Mouse (Mus musculus) heart, adult 9 months (tissue): Measurements from ENCODE around the gene Pate2.

Experiments
- DNase-seq, 2 experiments: peaks; one replicate each; pipeline ENCODE4 v3.0.0; 2022; ENCODE audit warnings: low spot score in 2 of 2

The Pate2 gene

DNA sequence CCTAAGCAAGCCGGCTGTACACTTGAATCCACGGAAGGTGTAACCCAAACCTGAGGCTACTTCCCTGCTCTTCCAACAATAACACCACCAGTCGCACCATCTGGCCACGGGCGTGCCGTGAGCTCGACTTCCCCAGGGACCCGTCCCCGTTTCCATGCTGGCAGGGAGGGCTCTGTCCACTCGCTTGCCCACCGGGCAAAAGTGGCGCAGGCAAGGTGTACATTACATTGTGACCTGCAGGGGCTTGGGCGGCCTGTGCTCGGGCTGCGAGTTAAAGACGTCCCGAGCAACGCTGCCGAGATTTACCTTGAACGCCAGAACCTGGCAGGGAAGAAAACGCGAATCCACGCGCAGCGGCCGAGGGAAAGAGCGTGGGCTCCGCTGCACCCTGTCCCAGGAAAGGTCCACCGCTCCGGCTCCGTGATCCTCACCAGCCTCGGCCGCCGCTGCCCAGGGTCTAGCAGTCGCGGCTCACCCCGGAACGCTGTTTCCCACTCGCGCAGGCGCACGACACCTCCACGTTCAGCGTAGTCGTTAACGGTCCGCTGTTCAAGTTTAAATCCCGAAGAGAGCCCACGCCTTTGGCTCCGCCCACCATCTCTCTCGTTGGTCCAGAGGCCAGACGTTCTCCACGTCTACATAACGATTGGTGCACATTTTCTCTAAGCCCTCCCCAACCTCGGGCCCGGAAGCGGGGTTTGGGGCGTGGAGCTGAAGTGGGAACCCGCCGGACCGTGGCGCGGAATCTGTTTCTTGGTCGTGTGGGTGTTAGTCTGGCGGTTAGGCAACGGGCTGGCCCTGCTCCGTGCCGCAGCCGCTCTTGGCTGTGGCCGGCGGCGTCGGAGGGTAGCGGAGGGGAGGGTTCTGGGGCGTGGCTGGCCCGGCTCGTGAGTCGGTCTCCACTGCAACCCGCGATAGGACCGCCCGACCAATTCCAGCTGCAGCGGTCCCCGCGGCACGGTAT, at the start of gene Pate2, which contains the start of gene Hyls1:
Gene Pate2, plus strand, starts transcription at position 714 of the 964 bp plus-strand sequence.
Gene Hyls1, minus strand, starts transcription at position 828 of the 964 bp plus-strand sequence.
- peak; percentile 95 to 96 for DNase-seq

DNA sequence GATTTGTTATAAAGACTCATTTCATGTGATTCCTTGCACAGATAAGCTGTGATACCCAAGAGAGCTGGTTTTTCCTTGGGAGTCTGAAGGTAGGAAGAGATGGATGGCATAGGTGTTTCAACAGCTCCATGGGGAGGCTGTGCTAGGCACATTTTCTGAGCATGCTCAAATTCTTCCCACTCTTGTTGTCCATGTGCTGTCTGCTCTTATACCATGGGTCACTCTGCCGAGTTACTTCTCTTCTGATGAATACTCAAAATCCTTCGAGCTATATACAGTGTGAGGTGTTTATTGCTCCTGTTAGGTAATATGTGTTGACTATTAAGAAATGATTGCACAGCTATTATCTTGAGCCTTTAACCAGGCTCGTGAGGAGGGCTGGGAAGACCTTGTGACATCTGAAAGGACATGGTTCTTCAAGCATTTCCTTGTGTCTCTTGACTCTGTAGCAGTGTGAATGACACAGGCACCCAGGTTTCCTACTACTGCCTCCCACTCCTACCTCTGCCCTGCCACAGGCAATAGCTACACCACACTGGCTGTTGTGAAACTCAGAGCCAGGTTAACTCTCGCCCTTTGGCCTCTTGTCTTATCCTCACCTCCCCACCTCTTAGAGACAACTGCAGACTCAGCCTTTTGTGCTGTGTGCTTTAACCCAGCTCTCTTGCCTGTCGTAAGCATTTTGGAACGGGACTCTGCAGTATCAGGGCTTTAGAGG, 49.3 kb upstream of the Pate2 start:
- no peak for DNase-seq

DNA sequence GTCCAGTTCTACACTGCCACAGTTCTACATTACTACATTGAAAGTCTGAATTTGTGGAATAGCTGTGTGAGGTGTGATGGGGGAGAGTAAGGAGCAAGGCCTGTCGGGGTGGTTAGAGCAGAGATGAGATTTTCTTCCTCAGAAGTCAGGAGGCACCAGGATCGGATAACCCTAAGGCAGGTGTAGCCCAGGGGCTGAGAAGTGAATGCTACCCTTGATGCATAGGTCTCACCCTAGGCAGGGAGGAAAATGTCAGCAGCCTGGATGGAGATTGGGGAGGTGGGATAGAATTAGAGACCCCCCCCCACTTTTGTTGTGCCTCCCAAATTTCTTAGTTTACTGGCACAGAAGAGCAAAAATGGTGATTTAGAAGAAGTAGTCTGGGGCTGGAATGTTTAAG, 47.8 kb upstream of the Pate2 start:
- no peak for DNase-seq

DNA sequence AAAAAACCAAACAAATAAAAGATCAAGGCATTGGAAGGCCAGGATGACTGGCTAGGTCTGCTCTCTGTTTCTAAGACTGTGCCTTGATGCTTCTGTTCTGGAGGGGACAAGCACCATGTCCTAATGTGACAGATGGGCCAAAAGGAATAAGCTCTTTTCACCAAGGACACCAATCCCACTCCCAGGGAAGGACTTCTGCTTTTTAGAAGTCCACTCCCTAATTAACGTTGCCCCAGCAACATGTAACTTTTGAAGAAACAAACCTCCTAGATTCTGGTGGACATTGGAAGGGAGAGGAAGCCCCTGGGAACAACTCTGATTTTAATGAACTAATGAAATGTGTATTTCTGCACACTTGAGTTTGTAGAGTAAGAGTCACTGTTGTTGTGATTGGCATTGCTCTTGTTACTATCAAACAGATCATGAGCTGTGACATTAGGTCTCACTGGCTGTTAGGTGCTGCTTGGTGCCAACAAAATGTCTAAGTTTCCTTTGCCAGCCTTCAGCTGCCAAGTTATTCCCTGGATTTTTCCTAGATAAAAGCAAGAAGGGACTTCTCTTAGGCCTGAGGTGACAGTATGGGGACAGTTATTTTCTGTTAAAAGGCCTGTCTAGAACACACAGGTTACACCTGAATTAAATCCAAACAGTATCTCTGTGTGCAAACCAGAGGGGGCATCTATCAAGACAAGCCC, 47.1 kb upstream of the Pate2 start:
- no peak for DNase-seq

DNA sequence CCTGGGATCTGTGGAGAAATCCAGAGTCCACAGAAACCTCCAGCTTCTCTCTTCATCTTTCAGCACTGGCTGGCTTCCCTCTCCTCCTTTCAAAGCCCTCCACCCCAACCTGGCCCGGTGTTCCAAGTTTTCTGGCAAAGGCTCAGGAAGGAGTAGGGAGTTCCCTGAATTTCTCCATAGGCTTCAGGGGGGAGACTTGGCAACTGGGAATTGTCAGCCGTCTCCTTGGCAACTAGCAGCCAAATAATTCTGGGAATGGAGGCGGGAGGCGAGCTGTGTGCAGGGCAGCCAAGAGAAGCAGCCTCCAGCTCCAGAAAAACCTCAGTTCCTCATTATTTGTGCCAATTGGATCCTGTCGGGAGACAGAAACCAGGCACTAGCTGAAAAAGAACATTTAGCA, 46.5 kb upstream of the Pate2 start:
- DNase-seq = peak; percentile 71 to 78

- DNase-seq = peak; percentile 51 to 74
Measured at GRCm38 (mm10) chr9:35523941-35524411, 46.1 kb upstream of the Pate2 start.

DNA sequence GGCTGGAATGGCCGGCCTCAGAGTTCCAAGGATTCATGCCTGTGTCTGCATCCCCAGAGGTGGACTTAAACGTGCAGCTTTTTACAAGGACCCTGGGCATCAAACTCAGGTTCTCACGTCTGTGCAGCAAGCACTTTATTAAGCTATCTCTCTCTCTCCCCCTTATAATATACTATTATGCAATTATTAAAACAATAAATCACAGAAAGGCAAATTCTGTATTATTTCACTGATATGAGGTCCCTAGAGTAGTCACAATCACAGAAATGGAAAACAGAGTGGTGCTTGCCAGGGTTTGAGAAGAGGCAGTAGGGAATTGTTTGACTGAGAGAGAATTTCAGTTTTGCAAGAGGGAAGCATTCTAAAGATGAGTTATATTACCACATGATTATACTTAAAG, 40.9 kb upstream of the Pate2 start:
- DNase-seq = no peak

- no peak for DNase-seq
Measured at GRCm38 (mm10) chr9:35529796-35530195, 40.3 kb upstream of the Pate2 start.

- DNase-seq = no peak
Measured at GRCm38 (mm10) chr9:35533266-35533665, 36.8 kb upstream of the Pate2 start.

DNA sequence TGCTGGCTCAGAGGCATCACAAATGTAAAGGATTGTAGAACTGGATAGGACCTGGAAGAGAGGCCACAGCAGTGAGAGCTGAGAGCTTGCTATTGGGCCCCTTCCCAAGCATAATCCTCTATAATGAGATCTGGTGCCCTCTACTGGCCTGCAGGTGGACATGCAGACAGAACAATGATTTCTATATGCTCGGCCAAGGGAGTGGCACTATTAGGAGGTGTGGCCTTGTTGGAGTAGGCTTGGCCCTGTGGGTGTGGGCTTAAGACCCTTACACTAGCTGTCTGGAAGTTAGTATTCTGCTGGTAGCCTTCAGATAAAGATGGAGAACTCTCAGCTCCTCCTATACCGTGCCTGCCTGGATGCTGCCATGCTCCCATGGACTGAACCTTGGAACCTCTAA, 35.0 kb upstream of the Pate2 start:
- DNase-seq = peak in 1 of 2 experiments; percentile 51

DNA sequence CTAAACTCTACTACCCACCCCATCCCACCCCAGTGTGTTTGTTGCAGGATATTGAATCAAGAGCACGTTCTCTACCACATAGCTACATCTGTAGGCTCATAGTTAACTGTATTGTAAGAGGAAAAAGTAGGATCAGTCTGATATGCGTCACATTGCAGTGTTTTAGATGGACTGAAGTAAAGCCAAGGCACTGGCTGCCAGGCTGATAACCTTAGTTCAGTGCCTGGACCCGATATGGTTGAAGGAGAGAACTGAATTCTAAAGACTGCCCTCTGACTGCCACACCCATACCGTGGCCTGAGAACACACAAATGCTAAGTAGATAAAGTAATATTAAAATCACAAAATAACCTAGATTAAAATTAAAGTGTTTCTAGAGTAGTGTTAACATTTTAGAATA, 34.2 kb upstream of the Pate2 start:
- DNase-seq = no peak

DNA sequence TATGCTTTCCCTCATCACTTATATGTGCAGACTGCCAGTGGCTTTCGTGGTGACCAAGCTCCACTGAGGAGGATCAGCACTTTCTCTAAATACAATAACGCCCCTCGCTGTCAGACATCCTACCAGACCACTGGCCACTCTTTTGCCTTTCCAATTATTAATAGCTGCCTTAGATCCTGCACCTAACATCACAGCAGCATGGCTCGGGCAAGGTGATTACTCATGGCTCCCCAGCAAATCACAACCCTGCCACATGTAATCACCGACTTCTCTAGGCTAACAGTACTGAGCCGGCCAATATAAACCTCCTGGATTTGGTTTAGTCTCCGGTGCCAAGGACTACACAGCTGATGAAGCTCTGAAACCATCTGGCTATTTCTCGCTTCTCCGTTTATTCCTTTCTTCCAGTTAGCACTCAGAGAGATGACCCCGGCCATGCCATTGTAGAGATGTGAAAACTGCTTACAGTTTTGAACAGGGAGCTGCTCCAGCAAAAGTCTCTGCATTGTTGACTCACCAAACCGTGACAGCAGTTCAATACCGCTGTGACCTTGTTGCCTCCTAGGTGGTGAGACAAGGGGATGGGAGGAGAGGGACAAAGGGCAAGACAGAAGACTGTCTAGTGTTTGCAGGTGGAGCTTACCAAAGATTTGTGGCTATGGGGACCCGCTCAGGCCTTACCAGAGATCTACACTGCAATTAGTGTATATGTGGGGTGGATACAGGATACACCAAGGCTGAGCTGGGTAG, 30.9 kb upstream of the Pate2 start:
- DNase-seq = no peak

- DNase-seq = no peak
Measured at GRCm38 (mm10) chr9:35541024-35541423, 29.1 kb upstream of the Pate2 start.

- DNase-seq = peak in 1 of 2 experiments; percentile 54
Measured at GRCm38 (mm10) chr9:35541488-35541887, 28.6 kb upstream of the Pate2 start.

DNA sequence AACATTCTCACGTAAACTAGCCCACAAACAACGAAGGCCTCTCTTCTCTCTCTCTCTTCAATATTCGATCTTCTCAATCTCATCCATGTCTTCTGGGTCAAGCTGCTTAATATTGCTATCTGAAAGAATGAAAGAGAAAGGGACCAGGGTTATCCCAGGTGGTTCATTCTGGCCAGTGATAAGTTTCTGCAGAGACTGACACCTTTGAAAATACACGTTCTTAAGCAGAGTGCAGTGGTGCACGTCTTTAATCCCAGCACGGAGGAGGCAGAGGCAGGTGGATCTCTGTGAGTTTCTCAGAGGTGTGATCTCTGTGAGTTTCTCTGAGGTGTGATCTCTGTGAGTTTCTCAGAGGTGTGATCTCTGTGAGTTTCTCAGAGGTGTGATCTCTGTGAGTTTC, 28.1 kb upstream of the Pate2 start:
- no peak for DNase-seq

DNA sequence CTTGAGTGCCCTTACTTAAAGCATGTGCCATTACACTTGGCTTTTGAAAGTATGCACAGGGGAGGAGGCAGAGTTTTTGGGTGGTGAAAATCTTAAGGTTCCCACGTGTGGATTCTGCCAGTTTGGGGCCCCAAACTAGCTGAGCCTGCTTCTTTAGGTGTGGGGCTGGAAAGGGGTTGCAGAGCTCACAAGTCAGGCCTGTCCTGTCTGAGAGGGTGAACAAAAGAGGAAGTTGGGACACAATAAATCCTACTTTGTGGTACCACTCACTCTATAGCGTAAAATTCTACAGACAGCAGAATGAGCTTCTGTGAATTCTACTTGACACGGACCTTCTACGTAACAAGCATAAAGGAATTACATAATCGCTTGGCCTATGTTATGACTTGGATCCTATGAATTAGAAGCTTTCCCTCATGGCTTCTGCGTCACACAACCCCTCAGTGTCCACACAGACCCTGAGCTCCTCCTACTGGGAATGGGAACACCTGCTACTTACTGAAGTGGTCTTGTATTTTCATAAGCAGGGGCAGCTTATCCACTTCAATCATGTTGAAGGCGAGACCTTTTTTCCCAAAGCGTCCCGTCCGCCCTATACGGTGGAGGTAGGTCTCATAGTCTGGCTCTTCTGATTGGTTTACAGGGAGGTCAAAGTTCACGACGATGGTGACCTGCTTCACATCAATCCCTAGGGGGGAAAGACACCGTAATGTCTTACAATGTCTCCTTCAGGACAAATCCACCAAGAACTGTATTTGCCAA, 26.8 kb upstream of the Pate2 start:
- DNase-seq = no peak

DNA sequence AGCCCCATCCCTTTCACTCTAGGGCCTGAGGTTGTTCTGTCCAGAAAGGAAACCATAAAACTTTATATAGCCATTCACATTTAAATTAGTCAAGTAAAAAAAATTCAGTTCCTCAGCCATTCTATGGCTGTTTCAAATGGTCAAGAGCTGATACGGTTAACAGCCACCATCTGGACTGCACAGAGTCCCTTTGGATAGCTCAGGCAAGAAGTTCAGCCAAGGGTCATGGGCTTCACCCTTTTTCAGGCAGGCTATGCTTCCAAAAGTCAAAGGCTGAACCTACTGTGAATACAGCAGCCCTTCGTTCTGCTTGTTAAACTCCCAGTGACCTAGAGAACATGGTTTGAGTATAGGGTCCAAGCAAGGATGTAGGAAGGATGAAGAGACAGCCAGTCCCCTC, 25.4 kb upstream of the Pate2 start:
- peak in 1 of 2 experiments; percentile 39 for DNase-seq

DNA sequence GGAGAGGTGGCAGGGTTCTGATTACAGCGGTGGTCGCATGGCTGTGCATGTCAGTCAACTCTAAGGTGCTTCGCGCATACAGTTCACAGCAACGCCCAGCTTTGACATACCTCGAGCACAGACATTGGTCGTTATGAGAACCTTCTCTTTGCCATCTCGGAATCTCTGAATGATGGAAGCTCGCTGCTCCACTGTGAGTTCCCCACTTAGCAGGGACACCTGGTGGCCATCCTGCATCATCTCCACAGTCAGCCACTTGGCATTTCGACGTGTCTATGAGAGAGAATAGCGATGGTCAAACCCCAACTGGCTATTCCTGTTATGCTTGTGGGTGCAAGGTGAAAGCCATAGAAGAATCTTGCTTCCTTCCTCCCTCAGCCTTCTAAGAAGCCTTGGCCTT, 24.4 kb upstream of the Pate2 start:
- no peak for DNase-seq

DNA sequence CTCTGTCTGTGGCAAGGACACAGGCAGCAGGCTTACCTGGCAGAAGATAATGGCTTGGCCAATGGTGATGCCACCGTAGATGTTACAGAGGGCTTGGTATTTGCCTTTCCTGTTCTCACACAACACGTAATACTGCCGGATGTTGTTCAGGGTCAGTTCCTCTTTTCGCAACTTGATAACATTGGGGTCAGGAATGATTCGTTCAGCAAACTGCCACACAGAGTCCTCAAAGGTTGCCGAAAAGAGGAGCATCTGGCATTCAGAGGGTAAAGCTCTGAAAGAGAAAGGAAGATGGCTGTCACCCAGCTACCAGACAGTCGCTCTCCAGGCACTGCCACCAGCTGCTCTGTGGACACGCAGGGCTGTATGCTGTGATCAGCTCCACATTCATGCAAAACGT, 23.3 kb upstream of the Pate2 start:
- no peak for DNase-seq

- no peak for DNase-seq
Measured at GRCm38 (mm10) chr9:35548455-35548854, 21.6 kb upstream of the Pate2 start.
